Mouse (Mus musculus) testis, adult 2 months (tissue): ENCODE measurements around the gene Atxn7. TPM values are rescaled to one million over a fixed set of nuclear protein-coding genes. Genes with fewer than 3 reads are reported as not detected.
"Not testable (repeated sequence)": the region's sequence is repeated elsewhere in the genome, so short reads cannot be mapped to it uniquely, and the experiment has no call there.

ENCODE experiments used
- H3K27ac ChIP-seq: fragments of 200-500 bp; 2 replicates; pipeline ENCODE4 v1.5.1; 2012; ENCODE audit warnings: low read depth, low read length; ENCODE audit not compliant: control insufficient read depth, insufficient read depth
- H3K27me3 ChIP-seq: fragments of 200-500 bp; 2 replicates; pipeline ENCODE4 v1.6.1; 2012; ENCODE audit warnings: mild to moderate bottlenecking, low read length, moderate library complexity; ENCODE audit not compliant: control insufficient read depth, insufficient read depth
- H3K36me3 ChIP-seq: fragments of 200-500 bp; 2 replicates; pipeline ENCODE4 v1.6.1; 2012; ENCODE audit warnings: mild to moderate bottlenecking, low read length; ENCODE audit not compliant: control insufficient read depth, insufficient read depth
- H3K4me1 ChIP-seq: fragments of 200-500 bp; 2 replicates; pipeline ENCODE4 v1.6.1; 2012; ENCODE audit warnings: low read length; ENCODE audit not compliant: control insufficient read depth, insufficient read depth
- H3K4me3 ChIP-seq: fragments of 200-500 bp; 2 replicates; pipeline ENCODE4 v1.5.1; 2012; ENCODE audit warnings: low read depth, mild to moderate bottlenecking, low read length, moderate library complexity, mixed read lengths; ENCODE audit not compliant: control insufficient read depth
- CTCF ChIP-seq: fragments of 200-500 bp; IDR thresholded peaks from 2 replicates; pipeline ENCODE4 v1.5.1; 2012; ENCODE audit warnings: low read depth, mild to moderate bottlenecking, inconsistent platforms, low read length, moderate library complexity; ENCODE audit not compliant: control insufficient read depth, insufficient read depth, insufficient replicate concordance
- POLR2A ChIP-seq: fragments of 200-500 bp; IDR thresholded peaks from 2 replicates; pipeline ENCODE4 v1.6.1; 2012; ENCODE audit warnings: low read depth, mild to moderate bottlenecking, inconsistent platforms, low read length, moderate library complexity; ENCODE audit not compliant: control insufficient read depth
- polyA plus RNA-seq: library from polyadenylated mRNA; depleted of rRNA; stranded (reverse); fragments of >200 nt; gene quantifications from 2 replicates; pipeline ENCODE4 v1.2.3, GENCODE M21; 2012

Gene Atxn7
- polyA plus RNA-seq, 1 experiment = 18.8 TPM

GRCm38 (mm10) chr14:14038233-14038632 lies 77.0 kb downstream of the Atxn7 start:
- Histone ChIP-seq H3K4me3 (no peak overlapping the region), H3K27ac (no peak overlapping the region), H3K36me3 (no peaks in the 10 kb centered on the region; the same call in 1 of the 2 replicates), H3K27me3 (no peaks in the 10 kb centered on the region), H3K4me1 (no peaks in the 10 kb centered on the region)
- TF ChIP-seq POLR2A (no peak), CTCF (no peak)

DNA sequence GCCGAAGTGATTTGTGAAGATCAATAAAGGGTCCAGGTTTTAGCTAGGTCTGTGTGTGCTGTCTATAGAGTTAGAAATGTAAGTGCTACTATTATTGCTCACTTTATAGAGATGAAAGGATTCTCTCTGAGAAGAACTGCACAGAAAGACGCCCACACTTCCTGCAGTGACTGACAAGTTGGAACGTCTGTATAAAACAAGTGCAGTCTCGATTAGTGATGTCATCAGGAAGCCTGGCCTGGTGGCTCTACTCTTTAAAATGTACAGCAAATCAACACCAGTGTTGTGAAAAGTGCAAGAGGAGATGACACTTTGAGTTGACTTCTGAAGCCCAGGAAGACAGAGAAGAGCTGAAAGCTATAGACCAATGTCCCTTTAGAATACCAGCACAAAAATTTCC lies 81.1 kb downstream of the Atxn7 start:
- no peaks in the 10 kb centered on the region for H3K36me3 ChIP-seq
- no peaks in the 10 kb centered on the region for H3K27me3 ChIP-seq
- H3K4me3 ChIP-seq = no peak overlapping the region
- H3K4me1 ChIP-seq = no peaks in the 10 kb centered on the region
- H3K27ac ChIP-seq = no peak overlapping the region
- TF ChIP-seq POLR2A = no peak

DNA sequence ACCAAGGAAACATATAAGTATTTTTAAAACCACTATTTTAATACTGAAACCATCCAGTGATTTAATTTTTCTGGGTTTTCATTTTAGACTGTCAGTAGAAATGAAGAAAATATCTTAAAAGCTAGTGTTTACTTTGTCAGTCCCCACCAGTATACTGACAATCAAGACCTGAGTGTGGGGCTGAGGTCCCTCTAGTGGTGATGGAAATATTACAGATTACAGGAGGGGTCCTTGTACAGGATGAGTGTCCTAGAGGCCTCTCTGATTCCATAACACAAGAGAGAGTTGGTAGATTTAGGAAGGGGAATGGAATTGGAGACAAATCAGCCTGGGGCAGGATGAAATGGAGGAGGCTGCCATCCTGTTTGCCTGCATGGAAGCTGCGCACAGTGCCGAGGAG lies 93.1 kb downstream of the Atxn7 start:
- TF ChIP-seq POLR2A (no peak), CTCF (no peak)
- Histone ChIP-seq H3K36me3 (peaks cover 4% of the 10 kb centered on the region), H3K4me3 (no peak overlapping the region), H3K4me1 (no peaks in the 10 kb centered on the region), H3K27ac (no peak overlapping the region), H3K27me3 (no peaks in the 10 kb centered on the region)

GRCm38 (mm10) chr14:14059606-14060005 lies 98.4 kb downstream of the Atxn7 start:
- H3K27me3 ChIP-seq, H3K36me3 ChIP-seq, H3K4me1 ChIP-seq, H3K4me3 ChIP-seq, H3K27ac ChIP-seq: not testable (repeated sequence)

DNA sequence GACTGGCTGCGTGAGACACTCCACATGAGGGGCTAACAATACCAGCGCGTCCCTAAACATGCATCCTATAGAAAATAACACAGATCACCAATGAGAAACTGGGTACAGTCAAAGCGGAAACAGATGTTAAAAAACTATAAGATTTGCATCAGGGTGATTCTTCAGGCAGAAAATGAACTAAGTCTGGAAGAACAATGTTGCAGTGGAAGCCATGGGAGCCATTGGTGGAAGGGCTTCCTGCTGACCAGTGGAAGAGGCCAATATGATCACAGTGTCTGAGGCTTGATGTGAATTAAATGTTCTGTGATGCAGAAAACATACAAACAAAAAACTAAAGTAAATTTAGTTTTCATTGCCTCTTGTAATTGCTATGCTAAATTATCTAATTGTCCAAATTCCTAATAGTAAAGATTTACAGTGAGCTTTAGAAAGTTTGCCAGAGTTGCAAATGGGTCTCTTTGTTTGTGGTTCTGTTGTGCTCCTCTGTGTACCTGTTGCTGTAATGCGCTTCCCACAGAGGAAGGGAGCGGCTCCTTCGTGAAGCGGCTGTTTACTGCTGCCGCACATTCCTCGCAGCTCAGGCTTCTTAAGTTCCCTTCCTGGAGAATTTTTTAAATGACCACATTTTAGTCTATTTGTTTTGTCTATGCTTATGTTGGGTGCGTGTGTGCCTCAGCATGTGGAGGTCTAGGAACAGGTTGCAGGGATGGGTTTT lies 101.4 kb downstream of the Atxn7 start:
- no peaks in the 10 kb centered on the region for H3K4me1 ChIP-seq
- no peaks in the 10 kb centered on the region for H3K36me3 ChIP-seq
- no peak overlapping the region for H3K27ac ChIP-seq

GRCm38 (mm10) chr14:14063382-14063781 lies 102.1 kb downstream of the Atxn7 start:
- Histone ChIP-seq H3K27ac (no peak overlapping the region), H3K4me3 (no peak overlapping the region), H3K4me1 (no peaks in the 10 kb centered on the region), H3K27me3 (no peaks in the 10 kb centered on the region), H3K36me3 (no peaks in the 10 kb centered on the region)
- TF ChIP-seq POLR2A (no peak), CTCF (no peak)

More for the DNA sequence above, 101.4 kb downstream of the Atxn7 start:
- Histone ChIP-seq H3K27me3 (no peaks in the 10 kb centered on the region), H3K4me3 (no peak overlapping the region)
- no peak for TF ChIP-seq POLR2A
- TF ChIP-seq CTCF = no peak

DNA sequence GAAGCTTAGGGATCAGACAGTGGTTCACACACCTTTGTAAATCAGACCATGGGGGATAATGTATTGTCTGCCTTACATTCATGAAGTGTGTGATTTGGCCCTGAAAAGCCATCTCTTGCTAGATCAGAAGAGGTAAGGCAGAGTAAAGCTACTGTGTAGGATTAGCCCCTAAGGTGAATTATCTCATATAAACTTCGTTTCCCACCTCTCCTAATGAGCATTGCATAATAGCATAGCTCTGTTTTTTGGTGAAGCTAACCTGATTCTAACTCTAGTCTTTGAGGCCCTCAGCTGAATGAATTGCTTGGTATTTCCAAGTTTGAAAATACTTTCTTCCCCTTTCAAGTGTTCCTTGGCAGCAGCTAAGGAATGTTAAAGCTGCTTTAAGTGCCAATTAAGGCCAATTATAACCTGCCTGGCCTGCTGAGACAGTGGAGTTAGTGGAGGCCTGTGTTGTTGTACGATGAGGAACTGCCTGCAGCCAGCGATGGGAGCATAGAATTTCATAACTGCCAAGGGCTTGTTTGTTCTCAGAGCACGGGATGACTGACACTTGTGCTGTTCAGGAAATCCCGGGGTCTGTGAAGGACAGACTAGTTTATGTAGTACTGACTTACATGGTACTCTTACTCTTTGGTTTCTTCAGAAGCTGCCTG lies 103.4 kb downstream of the Atxn7 start:
- H3K27ac ChIP-seq = no peak overlapping the region
- TF ChIP-seq POLR2A (no peak), CTCF (no peak)
- no peaks in the 10 kb centered on the region for H3K36me3 ChIP-seq
- H3K27me3 ChIP-seq = no peaks in the 10 kb centered on the region
- H3K4me1 ChIP-seq = no peaks in the 10 kb centered on the region
- H3K4me3 ChIP-seq = no peak overlapping the region
